Mouse (Mus musculus) lung, postnatal 0 days (tissue): Measurements from ENCODE around the gene Bach2. TPM values are rescaled to one million over a fixed set of nuclear protein-coding genes. Genes with fewer than 3 reads are reported as not detected.

Source experiments
- ATAC-seq: fragments of 200-750 bp; cut with Nextera tagmentation; 2 replicates; pipeline ENCODE4 v1.8.0; 2017; ENCODE audit warnings: moderate library complexity
- DNase-seq: peaks from one replicate; pipeline ENCODE4 v3.0.0-alpha.2; 2016; ENCODE audit warnings: low spot score
- H3K27ac ChIP-seq: fragments of 300-500 bp; sonication (generic); 2 replicates; pipeline ENCODE4 v1.5.1; 2014; ENCODE audit warnings: antibody characterized with exemption, mild to moderate bottlenecking, low read length, mixed read lengths
- H3K27me3 ChIP-seq: fragments of 300-500 bp; sonication (generic); replicated peaks from 2 replicates; pipeline ENCODE4 v1.6.1; 2014; ENCODE audit warnings: low read length, mixed read lengths; ENCODE audit not compliant: insufficient read depth
- H3K36me3 ChIP-seq: fragments of 300-500 bp; sonication (generic); 2 replicates; pipeline ENCODE4 v1.6.1; 2014; ENCODE audit warnings: low read length, mixed read lengths; ENCODE audit not compliant: insufficient read depth
- H3K4me1 ChIP-seq: fragments of 300-500 bp; sonication (generic); 2 replicates; pipeline ENCODE4 v1.6.1; 2014; ENCODE audit warnings: antibody characterized with exemption, low read depth, low read length, mixed read lengths; ENCODE audit not compliant: insufficient read depth
- H3K4me2 ChIP-seq: fragments of 300-500 bp; sonication (generic); replicated peaks from 2 replicates; pipeline ENCODE4 v1.6.1; 2014; ENCODE audit warnings: low read depth, mild to moderate bottlenecking, low read length, moderate library complexity, mixed read lengths
- H3K4me3 ChIP-seq: fragments of 300-500 bp; sonication (generic); 2 replicates; pipeline ENCODE4 v1.5.1; 2014; ENCODE audit warnings: low read depth, low read length
- H3K9ac ChIP-seq: fragments of 300-500 bp; sonication (generic); replicated peaks from 2 replicates; pipeline ENCODE4 v1.6.1; 2014; ENCODE audit warnings: low read depth, mild to moderate bottlenecking
- H3K9me3 ChIP-seq: fragments of 300-500 bp; sonication (generic); 2 replicates; pipeline ENCODE4 v1.6.1; 2016; ENCODE audit warnings: low read length, mixed read lengths
- CTCF ChIP-seq: IDR thresholded peaks from 2 replicates; pipeline ENCODE4 v1.5.1; 2016; ENCODE audit warnings: antibody characterized with exemption, mild to moderate bottlenecking
- EP300 ChIP-seq: IDR thresholded peaks from 2 replicates; pipeline ENCODE4 v1.6.1; 2016; ENCODE audit warnings: antibody characterized with exemption, mild to moderate bottlenecking, control low read depth
- WGBS: fragments of 180-500 bp; shearing (Covaris S2); extraction: QIAGEN DNeasy Blood & Tissue Kit; methylation state at CpG from one replicate; pipeline ENCODE4 v1.1.7; 2014; 5-methylcytosine and 5-hydroxymethylcytosine counted together
- polyA plus RNA-seq: library from polyadenylated mRNA; unstranded; fragments of >200 nt; fragmentation: Nextera tagmentation; extraction: Ambion mirVana; gene quantifications from 2 replicates; pipeline ENCODE4 v1.2.1, GENCODE M21; 2015

Gene Bach2
- polyA plus RNA-seq, 1 experiment from 2014 or later = 8.8 TPM

GRCm38 (mm10) chr4:32319327-32319726, 80.7 kb downstream of the Bach2 start:
- no peak overlapping the region for H3K9ac ChIP-seq
- H3K4me1 ChIP-seq = no peaks in the 10 kb centered on the region
- no peaks in the 10 kb centered on the region for H3K27me3 ChIP-seq
- no peak overlapping the region for H3K27ac ChIP-seq
- H3K4me2 ChIP-seq = no peak overlapping the region
- no peaks in the 10 kb centered on the region for H3K36me3 ChIP-seq
- ATAC-seq (no peak), DNase-seq (no peak)
- 88% methylated on average over 3 of the region's 3 CpGs for WGBS
- H3K9me3 ChIP-seq = no peaks in the 10 kb centered on the region
- H3K4me3 ChIP-seq = no peak overlapping the region
- no peak for TF ChIP-seq CTCF
- no peak for TF ChIP-seq EP300

GRCm38 (mm10) chr4:32320039-32320438, 81.4 kb downstream of the Bach2 start:
- no peaks in the 10 kb centered on the region for H3K9me3 ChIP-seq
- H3K4me2 ChIP-seq = no peak overlapping the region
- 94% methylated on average over 1 of the region's 1 CpGs for WGBS
- ATAC-seq (no peak), DNase-seq (no peak)
- H3K27ac ChIP-seq = no peak overlapping the region
- H3K9ac ChIP-seq = no peak overlapping the region
- TF ChIP-seq CTCF (no peak), EP300 (no peak)
- no peaks in the 10 kb centered on the region for H3K27me3 ChIP-seq
- no peak overlapping the region for H3K4me3 ChIP-seq
- no peaks in the 10 kb centered on the region for H3K36me3 ChIP-seq
- H3K4me1 ChIP-seq = no peaks in the 10 kb centered on the region

- no peak overlapping the region for H3K9ac ChIP-seq
- ATAC-seq (no peak), DNase-seq (no peak)
- no peak overlapping the region for H3K4me3 ChIP-seq
- no peaks in the 10 kb centered on the region; the same call in 1 of the 2 replicates for H3K4me1 ChIP-seq
- H3K9me3 ChIP-seq = no peaks in the 10 kb centered on the region
- H3K27me3 ChIP-seq = no peaks in the 10 kb centered on the region
- TF ChIP-seq EP300 = no peak
- no peak for TF ChIP-seq CTCF
- no peak overlapping the region for H3K4me2 ChIP-seq
- H3K36me3 ChIP-seq = no peaks in the 10 kb centered on the region
- no peak overlapping the region for H3K27ac ChIP-seq
- 94% methylated on average over 6 of the region's 6 CpGs for WGBS
Measured at GRCm38 (mm10) chr4:32324111-32324510, 85.5 kb downstream of the Bach2 start.

- Histone ChIP-seq H3K27ac (no peak overlapping the region), H3K4me3 (no peak overlapping the region), H3K4me1 (no peaks in the 10 kb centered on the region; the same call in 1 of the 2 replicates), H3K9ac (no peak overlapping the region), H3K36me3 (no peaks in the 10 kb centered on the region), H3K9me3 (no peaks in the 10 kb centered on the region), H3K4me2 (no peak overlapping the region), H3K27me3 (no peaks in the 10 kb centered on the region)
- no peak for DNase-seq
- 73% methylated on average over 4 of the region's 4 CpGs for WGBS
- TF ChIP-seq CTCF = no peak
- TF ChIP-seq EP300 = no peak
- no peak for ATAC-seq
Measured at GRCm38 (mm10) chr4:32324967-32325366, 86.4 kb downstream of the Bach2 start.

- ATAC-seq = no peak
- no peak overlapping the region for H3K4me2 ChIP-seq
- no peaks in the 10 kb centered on the region for H3K9me3 ChIP-seq
- TF ChIP-seq EP300 = no peak
- no peak for TF ChIP-seq CTCF
- 67% methylated on average over 3 of the region's 3 CpGs for WGBS
- no peak overlapping the region for H3K9ac ChIP-seq
- H3K4me1 ChIP-seq = no peaks in the 10 kb centered on the region; the same call in 1 of the 2 replicates
- H3K27ac ChIP-seq = no peak overlapping the region
- H3K36me3 ChIP-seq = no peaks in the 10 kb centered on the region
- no peak overlapping the region for H3K4me3 ChIP-seq
- H3K27me3 ChIP-seq = no peaks in the 10 kb centered on the region
- DNase-seq = no peak
Measured at GRCm38 (mm10) chr4:32325596-32325995, 87.0 kb downstream of the Bach2 start.

- no peaks in the 10 kb centered on the region for H3K27me3 ChIP-seq
- TF ChIP-seq EP300 (no peak), CTCF (no peak)
- no peak for DNase-seq
- no peak overlapping the region for H3K9ac ChIP-seq
- H3K27ac ChIP-seq = no peak overlapping the region
- no peak overlapping the region for H3K4me2 ChIP-seq
- 66% methylated on average over 10 of the region's 10 CpGs for WGBS
- H3K36me3 ChIP-seq = no peaks in the 10 kb centered on the region
- H3K4me1 ChIP-seq = no peaks in the 10 kb centered on the region; the same call in 1 of the 2 replicates
- H3K9me3 ChIP-seq = no peaks in the 10 kb centered on the region
- ATAC-seq = no peak
- no peak overlapping the region for H3K4me3 ChIP-seq
Measured at GRCm38 (mm10) chr4:32326279-32326678, 87.7 kb downstream of the Bach2 start.

- WGBS = 52% methylated on average over 3 of the region's 3 CpGs
- DNase-seq = no peak
- no peak for ATAC-seq
- no peak overlapping the region for H3K4me2 ChIP-seq
- H3K4me3 ChIP-seq = no peak overlapping the region
- no peaks in the 10 kb centered on the region for H3K36me3 ChIP-seq
- TF ChIP-seq EP300 (no peak), CTCF (no peak)
- H3K4me1 ChIP-seq = no peaks in the 10 kb centered on the region; the same call in 1 of the 2 replicates
- no peak overlapping the region for H3K27ac ChIP-seq
- H3K9ac ChIP-seq = no peak overlapping the region
- no peaks in the 10 kb centered on the region for H3K9me3 ChIP-seq
- H3K27me3 ChIP-seq = no peaks in the 10 kb centered on the region
Measured at GRCm38 (mm10) chr4:32326860-32327259, 88.3 kb downstream of the Bach2 start.
